Mouse (Mus musculus): ENCODE results near the gene Rnf43.

GRCm38 (mm10) chr11:87761806-87762701 is 99.5 kb downstream of the Rnf43 start:
- TF ChIP-seq CTCF (IDR thresholded peaks at IDR 0.05; ENCODE audit: low read depth, low read length) = no peak
- peak; percentile 31; the same call in 1 of the 2 replicates for TF ChIP-seq POLR2AphosphoS5 (IDR thresholded peaks at IDR 0.05; ENCODE audit: insufficient replicate concordance, low read depth, low read length)
